Mouse (Mus musculus) kidney, postnatal 0 days (tissue): ENCODE data around the gene Tgfa. TPM values are rescaled to one million over a fixed set of nuclear protein-coding genes. Genes with fewer than 3 reads are reported as not detected.
A peak's percentile ranks its signal among the peaks of the same experiment; 100 is the strongest.

Source experiments
- ATAC-seq: fragments of 200-750 bp; cut with Nextera tagmentation; replicated peaks from 2 replicates; pipeline ENCODE4 v1.8.0; 2017; ENCODE audit warnings: low read depth, moderate number of reproducible peaks, moderate TSS enrichment, moderate library complexity; ENCODE audit not compliant: low FRiP score
- DNase-seq: peaks from one replicate; pipeline ENCODE4 v3.0.0-alpha.2; 2016; ENCODE audit warnings: low spot score
- H3K27ac ChIP-seq: fragments of 300-500 bp; sonication (generic); 2 replicates; pipeline ENCODE4 v1.5.1; 2014; ENCODE audit warnings: mild to moderate bottlenecking
- H3K27me3 ChIP-seq: fragments of 300-500 bp; sonication (generic); 2 replicates; pipeline ENCODE4 v1.6.1; 2014; ENCODE audit warnings: low read length, mixed read lengths; ENCODE audit not compliant: insufficient read depth
- H3K36me3 ChIP-seq: fragments of 300-500 bp; sonication (generic); 2 replicates; pipeline ENCODE4 v1.6.1; 2014; ENCODE audit warnings: low read length, mixed read lengths; ENCODE audit not compliant: insufficient read depth
- H3K4me1 ChIP-seq: fragments of 300-500 bp; sonication (generic); replicated peaks from 2 replicates; pipeline ENCODE4 v1.6.1; 2014; ENCODE audit warnings: antibody characterized with exemption, low read length, mixed read lengths; ENCODE audit not compliant: insufficient read depth
- H3K4me2 ChIP-seq: fragments of 300-500 bp; sonication (generic); 2 replicates; pipeline ENCODE4 v1.6.1; 2014; ENCODE audit warnings: mild to moderate bottlenecking, low read length, moderate library complexity, mixed read lengths
- H3K4me3 ChIP-seq: fragments of 300-500 bp; sonication (generic); replicated peaks from 2 replicates; pipeline ENCODE4 v1.5.1; 2014; ENCODE audit warnings: low read depth, low read length
- H3K9ac ChIP-seq: fragments of 300-500 bp; sonication (generic); 2 replicates; pipeline ENCODE4 v1.6.1; 2014; ENCODE audit warnings: low read depth, low read length
- H3K9me3 ChIP-seq: fragments of 300-500 bp; sonication (generic); replicated peaks from 2 replicates; pipeline ENCODE4 v1.6.1; 2016; ENCODE audit warnings: low read length, inconsistent platforms, mixed read lengths
- CTCF ChIP-seq: IDR thresholded peaks from 2 replicates; pipeline ENCODE4 v1.5.1; 2016; ENCODE audit warnings: antibody characterized with exemption, low read depth, mild to moderate bottlenecking, moderate library complexity
- WGBS: fragments of 180-500 bp; shearing (Covaris S2); extraction: QIAGEN DNeasy Blood & Tissue Kit; methylation state at CpG from one replicate; pipeline ENCODE4 v1.1.7; 2014; 5-methylcytosine and 5-hydroxymethylcytosine counted together
- polyA plus RNA-seq: library from polyadenylated mRNA; unstranded; fragments of >200 nt; fragmentation: Nextera tagmentation; extraction: Ambion mirVana; gene quantifications from 2 replicates; pipeline ENCODE4 v1.2.1, GENCODE M21; 2015

Gene Tgfa
- polyA plus RNA-seq, 1 experiment from 2014 or later, result 6.1 TPM

- no peaks in the 10 kb centered on the region for H3K4me1 ChIP-seq
- no peaks in the 10 kb centered on the region for H3K27me3 ChIP-seq
- no peaks in the 10 kb centered on the region for H3K9me3 ChIP-seq
- ATAC-seq, result no peak
- no peaks in the 10 kb centered on the region for H3K36me3 ChIP-seq
- no peak for DNase-seq
- no peak overlapping the region for H3K9ac ChIP-seq
- TF ChIP-seq CTCF, result no peak
- no peak overlapping the region for H3K27ac ChIP-seq
- no peak overlapping the region for H3K4me2 ChIP-seq
- H3K4me3 ChIP-seq, result no peak overlapping the region
- WGBS, result 79% methylated on average over 5 of the region's 5 CpGs
Measured at GRCm38 (mm10) chr6:86167851-86168250, 27.2 kb upstream of the Tgfa start.

- DNase-seq (peak; percentile 84), ATAC-seq (peak; percentile 69)
- Histone ChIP-seq H3K9me3 (no peaks in the 10 kb centered on the region), H3K4me2 (no peak overlapping the region), H3K27ac (no peak overlapping the region), H3K27me3 (no peaks in the 10 kb centered on the region), H3K4me1 (no peaks in the 10 kb centered on the region), H3K9ac (no peak overlapping the region), H3K36me3 (no peaks in the 10 kb centered on the region), H3K4me3 (no peak overlapping the region)
- no peak for TF ChIP-seq CTCF
- 22% methylated on average over 4 of the region's 4 CpGs for WGBS
Measured at GRCm38 (mm10) chr6:86169166-86169565, 25.9 kb upstream of the Tgfa start.

GRCm38 (mm10) chr6:86176236-86176635 is 18.8 kb upstream of the Tgfa start:
- Histone ChIP-seq H3K4me2 (no peak overlapping the region), H3K27ac (no peak overlapping the region), H3K4me3 (no peak overlapping the region), H3K36me3 (no peaks in the 10 kb centered on the region), H3K9me3 (no peaks in the 10 kb centered on the region), H3K9ac (no peak overlapping the region), H3K27me3 (no peaks in the 10 kb centered on the region), H3K4me1 (no peaks in the 10 kb centered on the region; the same call in 1 of the 2 replicates)
- DNase-seq (no peak), ATAC-seq (no peak)
- WGBS, result 55% methylated on average over 5 of the region's 5 CpGs
- no peak for TF ChIP-seq CTCF

DNA sequence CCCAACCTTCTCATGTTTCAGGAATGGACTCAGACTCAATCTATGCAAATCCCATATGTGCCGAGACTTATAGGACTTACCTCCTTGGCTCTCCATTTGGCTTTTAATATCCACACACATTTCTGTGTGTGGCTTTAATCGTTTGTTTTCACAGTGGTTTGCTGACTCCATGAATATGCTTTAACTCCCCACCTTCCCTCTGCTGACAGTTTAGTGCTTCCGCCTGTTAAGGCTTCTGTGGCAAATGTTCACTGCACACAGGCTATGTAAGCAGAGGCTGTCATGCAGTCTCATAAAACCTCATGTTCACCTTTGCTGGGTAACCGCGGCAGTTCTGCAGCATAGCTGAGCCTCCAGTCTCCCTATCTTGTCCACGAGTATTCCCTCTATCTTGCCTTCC is 18.3 kb upstream of the Tgfa start:
- ATAC-seq (no peak), DNase-seq (no peak)
- Histone ChIP-seq H3K27me3 (no peaks in the 10 kb centered on the region), H3K4me1 (no peaks in the 10 kb centered on the region; the same call in 1 of the 2 replicates), H3K9ac (no peak overlapping the region), H3K4me3 (no peak overlapping the region), H3K9me3 (no peaks in the 10 kb centered on the region), H3K4me2 (no peak overlapping the region), H3K27ac (no peak overlapping the region), H3K36me3 (no peaks in the 10 kb centered on the region)
- 33% methylated on average over 6 of the region's 6 CpGs for WGBS
- no peak for TF ChIP-seq CTCF

- ATAC-seq (no peak), DNase-seq (no peak)
- H3K4me2 ChIP-seq, result no peak overlapping the region
- H3K27me3 ChIP-seq, result no peaks in the 10 kb centered on the region
- no peak overlapping the region for H3K27ac ChIP-seq
- no peak overlapping the region for H3K4me3 ChIP-seq
- H3K9ac ChIP-seq, result no peak overlapping the region
- no peak for TF ChIP-seq CTCF
- no peaks in the 10 kb centered on the region for H3K9me3 ChIP-seq
- 90% methylated on average over 9 of the region's 9 CpGs for WGBS
- H3K36me3 ChIP-seq, result no peaks in the 10 kb centered on the region
- H3K4me1 ChIP-seq, result no peaks in the 10 kb centered on the region; the same call in 1 of the 2 replicates
Measured at GRCm38 (mm10) chr6:86177331-86177982, 17.6 kb upstream of the Tgfa start.

GRCm38 (mm10) chr6:86180617-86181016 is 14.4 kb upstream of the Tgfa start:
- Histone ChIP-seq H3K4me3 (no peak overlapping the region), H3K9ac (no peak overlapping the region), H3K36me3 (no peaks in the 10 kb centered on the region), H3K27ac (no peak overlapping the region), H3K4me2 (no peak overlapping the region), H3K4me1 (no peaks in the 10 kb centered on the region; the same call in 1 of the 2 replicates), H3K9me3 (no peaks in the 10 kb centered on the region), H3K27me3 (no peaks in the 10 kb centered on the region)
- 21% methylated on average over 2 of the region's 2 CpGs for WGBS
- no peak for ATAC-seq
- DNase-seq, result peak; percentile 45
- no peak for TF ChIP-seq CTCF

DNA sequence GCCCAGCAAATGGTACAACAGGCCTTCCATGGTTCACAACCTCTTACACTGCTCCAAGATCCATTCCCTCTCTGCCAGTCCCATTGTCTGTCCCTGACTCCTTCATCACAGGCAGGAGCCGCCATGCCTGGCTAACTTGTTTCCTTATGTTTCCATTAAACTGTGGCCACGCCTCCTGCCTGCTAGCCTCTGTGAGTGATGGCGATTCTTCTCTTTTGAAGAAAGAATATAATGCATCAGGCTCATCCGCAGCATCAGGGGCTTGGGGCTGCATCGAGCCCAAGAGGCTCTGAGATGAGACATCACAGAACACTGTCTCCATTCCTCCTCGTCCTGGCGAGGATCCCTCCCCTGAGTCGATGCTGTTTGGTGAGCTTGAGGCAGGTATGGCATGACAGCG is 13.0 kb upstream of the Tgfa start:
- ATAC-seq, result no peak
- DNase-seq, result no peak
- H3K9ac ChIP-seq, result no peak overlapping the region
- no peak overlapping the region for H3K27ac ChIP-seq
- H3K9me3 ChIP-seq, result no peaks in the 10 kb centered on the region
- WGBS, result 64% methylated on average over 9 of the region's 9 CpGs
- H3K27me3 ChIP-seq, result no peaks in the 10 kb centered on the region
- H3K4me1 ChIP-seq, result no peaks in the 10 kb centered on the region; the same call in none of the 2 replicates
- H3K4me2 ChIP-seq, result no peak overlapping the region
- TF ChIP-seq CTCF, result no peak
- H3K36me3 ChIP-seq, result no peaks in the 10 kb centered on the region
- no peak overlapping the region for H3K4me3 ChIP-seq
